Mouse (Mus musculus): Measurements from ENCODE around the gene Crhbp.

DNA sequence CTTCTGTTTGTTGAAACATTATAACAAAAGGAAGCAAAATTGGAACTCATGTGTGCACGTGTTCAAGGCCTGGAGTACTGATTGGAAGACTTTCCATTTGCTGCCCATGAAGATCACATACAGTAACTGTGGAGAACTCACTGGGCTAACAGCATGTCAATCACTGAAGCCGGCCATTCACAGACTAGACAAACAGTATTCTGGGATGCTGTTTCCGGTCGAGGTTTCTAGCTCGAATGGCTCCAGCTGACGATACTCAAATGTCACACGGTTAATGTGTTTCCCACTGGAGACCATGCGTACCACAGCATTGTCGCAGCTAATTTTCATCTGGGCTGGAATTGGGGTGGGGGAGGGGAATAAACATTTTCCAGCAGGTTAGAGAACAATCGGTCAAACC lies 13.0 kb downstream of the Crhbp start:
- TF ChIP-seq CTCF (IDR thresholded peaks at IDR 0.05) (no peak), POLR2A (IDR thresholded peaks at IDR 0.05; ENCODE audit: insufficient read depth, low read depth, low read length) (no peak)

Data from heart, adult 2 months (tissue).